Mouse (Mus musculus): ENCODE data around the gene Gsg1l. TPM values are rescaled to one million over a fixed set of nuclear protein-coding genes. Genes with fewer than 3 reads are reported as not detected.
A peak's percentile ranks its signal among the peaks of the same experiment; 100 is the strongest.

Gsg1l gene
- total RNA-seq, 2 experiments from 2014 or later: 31.6 to 71.0 TPM

DNA sequence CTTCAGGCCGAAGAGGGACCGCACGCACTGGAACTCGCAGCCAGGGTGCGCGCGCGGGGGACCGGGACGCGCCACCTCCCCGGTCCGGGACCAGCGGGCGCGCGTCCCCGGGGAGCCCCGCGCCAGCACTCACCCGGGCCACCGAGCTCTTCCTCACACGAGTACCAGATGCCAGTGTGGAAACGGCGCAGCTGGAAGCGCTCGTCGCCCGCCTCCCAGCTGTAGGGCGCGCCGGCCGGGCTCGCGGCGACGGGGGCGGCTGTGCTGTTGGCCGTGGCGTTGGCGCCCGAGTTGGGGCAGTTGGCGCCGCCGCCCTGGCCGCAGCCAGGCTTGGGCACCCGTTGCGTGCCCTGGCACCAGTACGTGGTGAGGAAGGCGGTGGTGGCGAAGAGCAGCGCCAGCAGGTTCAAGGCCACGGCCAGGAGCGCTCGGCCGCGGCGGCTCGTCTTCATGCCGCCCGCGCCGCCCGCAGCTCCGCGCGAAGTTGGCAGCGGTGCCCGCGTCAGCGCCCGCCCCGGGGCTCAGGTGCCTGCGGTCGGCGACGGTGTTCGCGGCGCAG is 405 bp downstream of the Gsg1l start:
- DNase-seq (ENCODE audit: low spot score in 2 of 2): peak; percentile 43 to 53

DNA sequence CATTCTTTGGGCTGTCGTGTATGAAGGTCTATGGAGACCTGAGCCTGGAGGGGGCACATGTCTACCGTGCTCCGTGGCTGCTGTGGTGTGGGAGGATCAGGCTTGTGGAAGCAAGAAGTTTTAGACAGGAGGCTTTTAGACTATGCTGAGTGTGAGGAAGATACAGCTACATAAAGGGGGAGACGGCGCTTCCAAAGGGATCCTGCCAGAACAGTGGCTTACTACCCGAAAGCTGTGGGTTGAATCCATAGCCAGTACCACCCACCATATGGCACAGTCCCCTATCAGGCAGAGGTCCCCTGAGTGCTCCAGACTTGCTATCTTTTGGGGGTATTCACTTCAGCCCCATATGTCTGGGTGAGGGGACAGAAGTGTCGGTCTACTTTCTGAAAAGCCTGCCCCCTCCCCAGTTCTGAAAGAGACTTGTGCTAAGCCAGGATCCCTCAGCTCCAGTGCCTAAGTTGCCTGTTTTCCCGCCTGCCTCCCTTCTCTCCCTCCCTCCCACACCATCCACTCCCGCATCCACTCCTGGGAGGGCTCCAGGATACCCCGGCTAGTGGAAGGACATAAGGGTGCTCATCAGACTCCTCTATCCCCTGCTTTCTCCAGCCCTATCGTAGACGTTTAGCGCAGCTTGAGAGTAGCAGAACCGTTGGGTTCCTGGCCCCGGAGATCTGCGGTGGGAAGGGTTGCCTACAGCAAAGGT is 1.1 kb downstream of the Gsg1l start:
- DNase-seq (ENCODE audit: low spot score in 2 of 2): no peak

GRCm38 (mm10) chr7:126076935-126077334 is 5.3 kb downstream of the Gsg1l start:
- DNase-seq (ENCODE audit: low spot score in 2 of 2): no peak

DNA sequence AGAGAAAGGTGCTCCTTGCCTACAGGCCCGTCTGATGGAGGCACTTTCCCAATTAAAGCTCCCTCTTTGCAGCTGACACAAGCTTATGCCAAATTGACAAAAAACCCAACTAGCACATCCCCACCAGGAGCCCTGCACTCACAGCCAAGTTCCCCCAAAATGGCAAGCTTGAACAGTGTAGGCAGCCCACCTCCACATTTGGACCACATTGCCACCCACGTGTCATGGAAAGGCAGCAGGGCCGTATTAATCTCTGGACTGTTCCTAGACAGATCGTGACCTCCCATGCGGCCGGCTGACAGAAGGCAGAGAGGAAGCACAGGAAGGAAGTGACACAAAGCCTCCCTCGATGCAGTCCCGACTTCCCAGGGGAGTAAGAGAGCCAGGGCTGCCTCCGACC is 7.2 kb downstream of the Gsg1l start:
- no peak for DNase-seq (ENCODE audit: low spot score in 2 of 2)

GRCm38 (mm10) chr7:126070321-126070720 is 11.9 kb downstream of the Gsg1l start:
- no peak for DNase-seq (ENCODE audit: low spot score in 2 of 2)

DNA sequence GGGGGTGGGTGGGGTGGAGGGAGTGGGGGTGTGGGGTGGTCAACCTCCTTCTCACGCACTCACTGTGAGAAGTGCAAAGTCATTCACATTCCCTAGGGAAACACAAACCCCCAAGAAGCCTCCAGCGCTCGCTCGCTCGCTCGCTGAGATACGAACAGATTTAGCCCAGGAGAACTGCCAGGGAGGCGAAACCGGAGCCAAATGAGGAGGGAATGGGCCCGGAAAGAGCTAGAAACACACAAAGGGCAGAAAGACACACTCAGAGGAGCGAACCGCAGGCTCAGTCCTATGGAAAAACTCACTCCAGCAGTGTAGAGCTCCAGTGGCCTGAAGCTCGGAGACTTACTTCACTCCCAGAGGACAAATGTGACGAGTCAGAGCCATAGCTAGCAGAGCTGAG is 15.4 kb downstream of the Gsg1l start:
- DNase-seq (ENCODE audit: low spot score in 2 of 2): no peak

DNA sequence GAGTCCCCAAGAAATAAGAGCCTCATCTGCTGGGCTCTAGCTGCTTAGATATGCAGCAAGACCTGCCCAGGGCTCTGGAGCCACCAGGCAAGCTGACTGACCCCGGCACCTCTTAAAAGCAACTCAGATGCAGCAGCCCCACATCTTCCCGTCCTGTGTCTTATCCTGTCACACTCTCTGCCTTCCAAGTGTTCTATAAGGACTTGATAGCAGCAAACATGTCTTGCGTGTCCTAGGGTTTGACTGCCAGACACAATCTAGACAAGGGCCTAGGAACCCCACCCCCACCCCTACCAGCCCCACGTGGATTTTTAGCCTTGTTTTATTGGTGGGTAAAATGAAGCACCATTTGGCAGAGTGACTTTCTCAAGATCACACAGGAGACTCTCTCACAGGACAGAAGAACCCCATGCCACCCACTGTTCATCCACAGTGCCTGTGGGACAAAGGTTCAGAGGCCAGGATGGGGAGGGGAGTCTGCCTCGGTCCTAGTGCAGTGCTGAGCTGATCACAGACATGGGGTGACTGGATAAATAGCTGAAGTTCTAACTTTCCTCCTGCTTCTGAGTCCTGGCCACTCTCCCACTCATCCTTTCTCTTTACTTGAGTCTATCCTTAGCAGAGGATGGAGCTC is 16.9 kb downstream of the Gsg1l start:
- no peak for DNase-seq (ENCODE audit: low spot score in 2 of 2)

- DNase-seq (ENCODE audit: low spot score in 2 of 2): no peak
Measured at GRCm38 (mm10) chr7:126062228-126062627, 20.0 kb downstream of the Gsg1l start.

DNA sequence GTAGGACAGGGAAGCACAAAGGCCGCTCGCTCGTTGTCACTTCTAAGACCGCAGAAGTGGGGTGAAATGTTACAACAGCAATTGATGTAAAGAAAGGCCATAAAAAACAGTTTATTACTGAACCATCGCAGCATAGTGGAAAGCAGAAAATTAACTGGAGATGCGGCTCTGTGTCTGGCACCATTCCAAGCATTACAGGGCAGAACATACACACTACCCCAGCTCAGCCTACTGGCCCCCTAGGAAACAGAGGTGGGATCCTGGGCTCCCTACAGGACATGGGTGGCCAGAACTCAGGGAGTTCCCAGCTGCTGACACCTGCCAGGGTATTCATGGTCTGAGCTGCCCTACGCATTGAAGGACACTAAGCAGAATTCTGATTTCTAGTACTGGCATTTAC is 23.3 kb downstream of the Gsg1l start:
- no peak for DNase-seq (ENCODE audit: low spot score in 2 of 2)

GRCm38 (mm10) chr7:126057332-126057914 is 24.8 kb downstream of the Gsg1l start:
- DNase-seq (ENCODE audit: low spot score in 2 of 2): no peak

DNA sequence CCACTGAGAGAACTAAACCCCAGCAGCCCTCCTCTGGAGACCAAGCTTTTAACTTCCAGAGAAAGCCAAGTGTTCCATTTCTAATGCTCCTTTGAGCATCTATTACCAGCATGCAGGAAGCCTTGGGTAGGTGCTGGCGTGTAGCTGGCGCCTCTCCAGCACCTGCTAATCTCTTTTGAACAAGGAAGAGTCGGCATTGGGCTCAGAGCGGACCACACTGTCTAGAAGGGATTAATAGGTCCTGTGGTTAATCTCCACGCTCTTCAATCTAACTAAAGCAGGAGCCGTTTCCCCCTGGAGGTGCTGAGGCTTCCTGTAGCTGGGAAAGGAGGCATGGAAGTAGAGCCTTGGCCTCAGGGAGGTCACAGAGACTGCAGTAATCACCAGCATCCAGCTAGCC is 27.6 kb downstream of the Gsg1l start:
- no peak for DNase-seq (ENCODE audit: low spot score in 2 of 2)

GRCm38 (mm10) chr7:126053618-126054017 is 28.6 kb downstream of the Gsg1l start:
- DNase-seq (ENCODE audit: low spot score in 2 of 2): no peak

DNA sequence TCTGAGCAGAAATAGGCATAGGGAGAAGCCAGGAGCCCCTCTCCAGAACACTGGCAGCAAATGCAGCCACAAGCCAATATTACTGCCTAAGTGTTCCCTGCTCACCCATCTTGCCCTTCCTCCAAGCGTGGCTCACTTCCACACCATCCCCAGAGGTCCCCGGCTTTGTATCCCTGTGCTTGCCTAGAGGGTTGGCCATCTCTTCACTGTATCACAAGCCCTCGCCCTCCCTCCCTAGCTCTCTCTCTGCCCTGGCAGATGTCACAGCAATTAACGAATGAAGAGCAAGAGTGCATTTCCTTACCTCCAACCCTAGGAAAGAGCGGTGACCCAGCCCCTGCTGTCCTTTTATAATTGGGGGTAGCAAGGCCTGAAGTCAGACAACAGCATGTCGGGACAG is 30.3 kb downstream of the Gsg1l start:
- no peak for DNase-seq (ENCODE audit: low spot score in 2 of 2)

DNA sequence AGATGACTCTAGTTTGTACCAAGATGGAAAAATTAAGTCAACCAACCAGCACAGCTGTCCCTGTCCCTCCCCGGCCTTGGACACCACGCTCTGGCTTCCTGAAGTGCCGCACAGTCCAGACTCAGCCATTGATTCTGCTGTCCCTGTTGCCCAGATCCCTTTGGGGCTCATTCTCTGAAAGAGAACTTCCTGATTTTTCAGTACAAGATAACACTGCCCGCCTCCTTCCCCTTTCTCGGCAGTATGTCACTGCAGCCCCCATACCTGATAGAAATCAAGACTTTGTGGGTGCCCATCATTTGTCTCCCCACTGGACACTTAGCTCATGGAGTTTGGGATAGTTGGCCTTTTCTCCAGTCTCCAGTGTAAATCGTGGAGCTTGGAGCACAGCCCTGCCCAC is 37.1 kb downstream of the Gsg1l start:
- no peak for DNase-seq (ENCODE audit: low spot score in 2 of 2)

DNA sequence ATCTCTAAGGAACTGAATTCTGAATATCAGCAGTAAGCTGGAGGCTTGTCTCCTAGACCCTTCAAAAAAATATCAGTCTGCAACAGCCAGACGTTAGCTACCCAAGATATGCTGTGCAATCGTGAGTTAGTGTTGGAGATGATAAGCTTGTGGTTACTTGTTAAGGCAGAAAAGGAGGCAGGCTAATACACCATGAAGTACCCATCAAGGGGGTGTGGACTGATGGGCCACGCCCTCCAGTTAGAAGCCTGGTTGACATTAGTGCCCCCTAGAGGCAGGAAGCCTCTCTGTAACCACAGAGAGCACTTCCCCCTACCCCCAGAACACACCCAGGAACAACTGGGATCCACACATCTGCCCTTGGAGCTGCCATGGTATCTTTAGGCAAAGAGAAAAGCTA is 39.9 kb downstream of the Gsg1l start:
- no peak for DNase-seq (ENCODE audit: low spot score in 2 of 2)

- no peak for DNase-seq (ENCODE audit: low spot score in 2 of 2)
Measured at GRCm38 (mm10) chr7:126040794-126041526, 41.3 kb downstream of the Gsg1l start.

DNA sequence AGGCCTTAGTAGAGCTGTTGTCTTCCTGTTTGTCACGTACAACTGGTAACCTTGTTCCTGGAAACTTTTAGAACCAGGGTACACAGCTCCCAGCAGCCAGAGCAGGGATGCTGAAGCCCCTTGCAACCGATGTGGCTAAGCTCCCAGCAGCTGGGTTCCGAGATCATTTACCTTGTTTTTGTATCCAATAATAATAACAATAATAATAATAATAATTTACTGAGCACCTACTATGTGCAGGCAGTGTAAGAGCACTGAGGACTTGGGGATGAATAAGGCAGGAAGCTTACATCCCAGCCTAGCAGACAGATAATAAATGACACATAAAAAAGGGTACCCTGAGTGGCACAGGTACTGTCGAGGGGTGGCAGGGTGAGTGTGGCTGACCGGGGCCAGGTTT is 42.4 kb downstream of the Gsg1l start:
- no peak for DNase-seq (ENCODE audit: low spot score in 2 of 2)

GRCm38 (mm10) chr7:126039247-126039835 is 42.9 kb downstream of the Gsg1l start:
- no peak for DNase-seq (ENCODE audit: low spot score in 2 of 2)

DNA sequence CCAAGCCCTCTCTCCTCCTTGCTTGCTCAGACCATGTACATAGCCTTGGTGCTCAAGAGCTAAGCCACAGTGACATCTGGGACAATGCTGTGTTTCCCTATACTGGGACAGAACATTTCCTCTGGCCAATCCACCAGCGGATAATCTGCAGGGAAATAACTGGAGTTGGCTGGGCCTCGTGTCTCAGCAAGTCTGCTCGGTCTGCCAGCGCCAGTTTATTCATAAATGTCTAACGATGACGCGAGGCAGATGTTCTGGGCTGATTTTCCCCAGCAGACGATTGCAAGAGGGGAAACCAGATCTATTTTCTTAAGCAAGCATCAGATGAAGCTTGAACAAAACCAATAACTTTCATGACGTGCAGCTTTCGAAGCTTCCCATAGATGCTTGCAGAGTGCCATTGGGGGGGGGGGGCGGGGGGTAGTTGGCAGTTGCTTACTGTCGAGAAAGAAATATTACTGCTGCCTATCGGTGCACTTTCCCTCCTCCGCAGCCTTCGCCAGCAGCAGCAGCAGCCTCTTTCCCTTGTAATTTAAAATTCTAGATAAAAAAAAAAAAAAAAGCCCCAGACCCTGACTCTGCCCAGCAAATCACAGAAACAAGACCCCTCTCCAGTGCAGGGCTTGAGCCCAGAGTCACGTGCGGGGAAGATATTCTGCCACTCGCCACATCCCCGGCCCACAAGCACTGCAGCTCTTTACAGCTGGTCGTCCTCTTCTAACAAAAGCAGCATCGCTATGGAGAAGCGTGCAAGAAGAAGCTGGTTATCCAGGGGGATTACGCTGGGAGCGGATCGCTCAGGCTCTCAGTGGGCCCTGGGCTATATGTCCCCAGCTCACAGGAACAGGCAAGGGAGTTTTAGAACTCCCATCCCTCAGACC is 43.6 kb downstream of the Gsg1l start:
- no peak for DNase-seq (ENCODE audit: low spot score in 2 of 2)

GRCm38 (mm10) chr7:126035332-126035731 is 46.9 kb downstream of the Gsg1l start:
- DNase-seq (ENCODE audit: low spot score in 2 of 2): no peak

All from adrenal gland, adult 18-20 months (tissue).